Mouse (Mus musculus) bone marrow, adult 2 months (tissue): ENCODE results near the gene Eif2ak3.

Source experiments
- CTCF ChIP-seq: fragments of 200-500 bp; IDR thresholded peaks from 2 replicates; pipeline ENCODE4 v1.5.1; 2011; ENCODE audit warnings: low read length, control low read depth; ENCODE audit not compliant: control insufficient read depth, insufficient read depth
- POLR2A ChIP-seq: fragments of 200-500 bp; IDR thresholded peaks from 2 replicates; pipeline ENCODE4 v1.6.1; 2011; ENCODE audit warnings: low read depth, mild to moderate bottlenecking, control low read depth, low read length, borderline replicate concordance; ENCODE audit not compliant: control insufficient read depth

- TF ChIP-seq CTCF (no peak), POLR2A (no peak)
Observed at GRCm38 (mm10) chr6:70910285-70910684, 66.0 kb downstream of the Eif2ak3 start.
